Mouse (Mus musculus) forebrain, postnatal 0 days (tissue): Measurements from ENCODE around the gene Dnaja3. TPM values are rescaled to one million over a fixed set of nuclear protein-coding genes. Genes with fewer than 3 reads are reported as not detected.
"Not testable (repeated sequence)": the region's sequence is repeated elsewhere in the genome, so short reads cannot be mapped to it uniquely, and the experiment has no call there.

Experiments used
- ATAC-seq: fragments of 200-750 bp; cut with Nextera tagmentation; 2 replicates; pipeline ENCODE4 v1.8.0; 2017; ENCODE audit warnings: mild to moderate bottlenecking, moderate library complexity
- DNase-seq: peaks from one replicate; pipeline ENCODE4 v3.0.0-alpha.2; 2015
- H3K27ac ChIP-seq: fragments of 300-500 bp; sonication (generic); 2 replicates; pipeline ENCODE4 v1.5.1; 2014; ENCODE audit warnings: low read depth, mild to moderate bottlenecking, antibody characterized with exemption, low read length, moderate library complexity, mixed read lengths
- H3K27me3 ChIP-seq: fragments of 300-500 bp; sonication (generic); 2 replicates; pipeline ENCODE4 v1.6.1; 2014; ENCODE audit warnings: mild to moderate bottlenecking, low read length, mixed read lengths; ENCODE audit not compliant: insufficient read depth
- H3K36me3 ChIP-seq: fragments of 300-500 bp; sonication (generic); 2 replicates; pipeline ENCODE4 v1.6.1; 2014; ENCODE audit warnings: mild to moderate bottlenecking, moderate library complexity; ENCODE audit not compliant: insufficient read depth
- H3K4me1 ChIP-seq: fragments of 300-500 bp; sonication (generic); 2 replicates; pipeline ENCODE4 v1.6.1; 2014; ENCODE audit warnings: antibody characterized with exemption; ENCODE audit not compliant: insufficient read depth
- H3K4me2 ChIP-seq: fragments of 300-500 bp; sonication (generic); 2 replicates; pipeline ENCODE4 v1.6.1; 2014; ENCODE audit warnings: low read depth, mild to moderate bottlenecking, moderate library complexity
- H3K4me3 ChIP-seq: fragments of 300-500 bp; sonication (generic); 2 replicates; pipeline ENCODE4 v1.5.1; 2014; ENCODE audit warnings: low read depth, low read length, mixed read lengths
- H3K9ac ChIP-seq: fragments of 300-500 bp; sonication (generic); 2 replicates; pipeline ENCODE4 v1.6.1; 2014; ENCODE audit warnings: mild to moderate bottlenecking
- H3K9me3 ChIP-seq: fragments of 300-500 bp; sonication (generic); 2 replicates; pipeline ENCODE4 v1.6.1; 2016; ENCODE audit warnings: low read length
- CTCF ChIP-seq: sonication (generic); IDR thresholded peaks from 2 replicates; pipeline ENCODE4 v1.5.1; 2016; ENCODE audit warnings: antibody characterized with exemption, control low read depth, low read depth
- WGBS: fragments of 180-500 bp; shearing (Covaris S2); extraction: QIAGEN DNeasy Blood & Tissue Kit; methylation state at CpG from one replicate; pipeline ENCODE4 v1.1.7; 2014; 5-methylcytosine and 5-hydroxymethylcytosine counted together
- polyA plus RNA-seq: library from polyadenylated mRNA; unstranded; fragments of >200 nt; fragmentation: Nextera tagmentation; extraction: Ambion mirVana; gene quantifications from 2 replicates; pipeline ENCODE4 v1.2.1, GENCODE M21; 2015
- total RNA-seq: library from RNA; depleted of rRNA; stranded (reverse); fragments of >200 nt; gene quantifications from 2 replicates; pipeline ENCODE4 v1.2.3, GENCODE M21; 2014; rRNA removed

Gene Dnaja3
- total and polyA plus RNA-seq, 2 experiments from 2014 or later = 48.6 to 51.5 TPM

- no peak for ATAC-seq
- no peaks in the 10 kb centered on the region for H3K4me1 ChIP-seq
- TF ChIP-seq CTCF = no peak
These were observed 96.5 kb downstream of the Dnaja3 start for GRCm38 (mm10) chr16:4736262-4736661.

GRCm38 (mm10) chr16:4739994-4740393 lies 100.2 kb downstream of the Dnaja3 start:
- WGBS = 97% methylated on average over 2 of the region's 2 CpGs
- no peaks in the 10 kb centered on the region for H3K27me3 ChIP-seq

More at GRCm38 (mm10) chr16:4736262-4736661, 96.5 kb downstream of the Dnaja3 start:
- Histone ChIP-seq H3K27me3 (no peaks in the 10 kb centered on the region), H3K4me3 (no peak overlapping the region), H3K9ac (no peak overlapping the region), H3K9me3 (no peaks in the 10 kb centered on the region), H3K4me2 (no peak overlapping the region), H3K27ac (no peak overlapping the region), H3K36me3 (no peaks in the 10 kb centered on the region)
- no peak for DNase-seq
- WGBS = 93% methylated on average over 2 of the region's 2 CpGs

DNA sequence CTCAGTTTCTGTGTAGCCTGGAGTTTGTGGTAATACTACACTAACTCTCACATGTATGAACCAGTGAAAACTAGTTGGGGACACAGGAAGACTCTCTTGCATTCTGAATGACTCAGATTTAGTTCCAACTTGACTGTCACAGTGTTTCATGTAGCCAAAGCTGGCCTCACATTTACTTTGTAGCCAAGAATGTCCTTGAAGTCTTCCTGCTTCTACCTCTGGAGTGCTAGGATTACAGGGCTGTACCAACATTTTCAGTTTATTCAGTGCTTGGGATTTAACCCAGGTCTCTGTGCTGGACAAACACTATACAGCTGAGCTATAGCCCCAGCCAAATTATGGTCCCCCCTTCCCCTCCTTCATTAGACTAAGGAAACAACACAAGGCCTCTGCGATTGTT lies 102.4 kb downstream of the Dnaja3 start:
- no peak overlapping the region for H3K4me2 ChIP-seq
- no peaks in the 10 kb centered on the region for H3K4me1 ChIP-seq
- no peak for ATAC-seq
- H3K4me3 ChIP-seq = no peak overlapping the region
- H3K36me3 ChIP-seq = no peaks in the 10 kb centered on the region
- no peak overlapping the region for H3K9ac ChIP-seq
- H3K27me3 ChIP-seq = no peaks in the 10 kb centered on the region
- no peak for TF ChIP-seq CTCF
- WGBS = 100% methylated on average over 1 of the region's 1 CpGs
- H3K9me3 ChIP-seq = no peaks in the 10 kb centered on the region
- H3K27ac ChIP-seq = no peak overlapping the region
- DNase-seq = no peak

More at GRCm38 (mm10) chr16:4739994-4740393, 100.2 kb downstream of the Dnaja3 start:
- DNase-seq (no peak), ATAC-seq (no peak)
- Histone ChIP-seq H3K4me3 (no peak overlapping the region), H3K36me3 (no peaks in the 10 kb centered on the region), H3K4me2 (no peak overlapping the region), H3K27ac (no peak overlapping the region), H3K4me1 (no peaks in the 10 kb centered on the region), H3K9me3 (no peaks in the 10 kb centered on the region), H3K9ac (no peak overlapping the region)
- no peak for TF ChIP-seq CTCF

- ATAC-seq = no peak
- H3K4me2 ChIP-seq = no peak overlapping the region
- no peaks in the 10 kb centered on the region for H3K4me1 ChIP-seq
- DNase-seq = no peak
- H3K27ac ChIP-seq = no peak overlapping the region
- no peak overlapping the region for H3K4me3 ChIP-seq
- H3K27me3 ChIP-seq = no peaks in the 10 kb centered on the region
- 96% methylated on average over 3 of the region's 3 CpGs for WGBS
- no peaks in the 10 kb centered on the region for H3K36me3 ChIP-seq
- no peaks in the 10 kb centered on the region for H3K9me3 ChIP-seq
- no peak for TF ChIP-seq CTCF
- no peak overlapping the region for H3K9ac ChIP-seq
These were observed 112.4 kb downstream of the Dnaja3 start for GRCm38 (mm10) chr16:4752155-4752554.

DNA sequence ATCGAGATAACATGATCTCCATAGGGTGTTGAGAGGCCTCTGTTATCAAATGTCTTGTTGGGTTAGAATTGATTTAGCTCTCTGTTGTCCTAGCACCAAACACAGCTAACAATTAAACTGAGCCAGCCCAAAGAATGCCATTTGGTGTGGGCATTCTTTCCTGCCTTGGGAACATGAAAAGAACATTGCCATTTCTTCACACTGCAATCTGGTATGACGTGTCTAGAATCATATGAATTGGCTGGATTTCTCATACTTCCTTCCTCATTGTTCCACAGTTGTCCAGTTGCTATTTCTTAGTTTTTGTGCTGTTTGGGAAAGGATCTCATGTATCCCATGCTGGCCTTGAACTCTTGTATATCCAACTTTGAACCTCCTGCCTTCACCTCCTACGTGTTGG lies 114.3 kb downstream of the Dnaja3 start:
- H3K9me3 ChIP-seq = no peaks in the 10 kb centered on the region
- DNase-seq (no peak), ATAC-seq (no peak)
- no peaks in the 10 kb centered on the region for H3K4me1 ChIP-seq
- no peaks in the 10 kb centered on the region for H3K27me3 ChIP-seq
- WGBS = 89% methylated on average over 3 of the region's 3 CpGs
- no peak overlapping the region for H3K4me3 ChIP-seq
- no peak overlapping the region for H3K9ac ChIP-seq
- H3K27ac ChIP-seq = no peak overlapping the region
- no peak for TF ChIP-seq CTCF
- no peak overlapping the region for H3K4me2 ChIP-seq
- no peaks in the 10 kb centered on the region for H3K36me3 ChIP-seq

- Histone ChIP-seq H3K27ac (peak overlapping the region; percentile 75), H3K4me3 (peak overlapping the region; percentile 38), H3K9ac (peak overlapping the region; percentile 52), H3K4me2 (peak overlapping the region; percentile 42)
- H3K36me3 ChIP-seq, H3K27me3 ChIP-seq, H3K9me3 ChIP-seq, DNase-seq, H3K4me1 ChIP-seq: not testable (repeated sequence)
- peak; percentile 92 for ATAC-seq
- WGBS = 6% methylated on average over 33 of the region's 42 CpGs
- TF ChIP-seq CTCF = 0 out of 2 replicates have a peak, but pooled peaks have one; percentile 7
These were observed 117.0 kb downstream of the Dnaja3 start for GRCm38 (mm10) chr16:4756660-4757335.

Other genes with a start within 250 kb of the Dnaja3 start
- 18.0 and 19.9 TPM in 2 replicates for gene Adcy9, start 219.5 kb upstream of the Dnaja3 start, total RNA-seq
- gene Adcy9, start 219.5 kb upstream of the Dnaja3 start, polyA plus RNA-seq = 2.4 and 3.8 TPM in 2 replicates
- gene Srl, start 98.2 kb upstream of the Dnaja3 start, total RNA-seq = 55.0 and 55.9 TPM in 2 replicates
- gene Srl, start 98.2 kb upstream of the Dnaja3 start, polyA plus RNA-seq = 18.8 and 23.4 TPM in 2 replicates
- 9.1 and 10.2 TPM in 2 replicates for gene Tfap4, start 80.1 kb upstream of the Dnaja3 start, total RNA-seq
- 6.4 and 8.0 TPM in 2 replicates for gene Tfap4, start 80.1 kb upstream of the Dnaja3 start, polyA plus RNA-seq
- gene Glis2, start 45.3 kb upstream of the Dnaja3 start, total RNA-seq = 13.3 and 15.2 TPM in 2 replicates
- gene Glis2, start 45.3 kb upstream of the Dnaja3 start, polyA plus RNA-seq = 7.1 and 11.6 TPM in 2 replicates
- 52.2 and 54.5 TPM in 2 replicates for gene Pam16, start 15.0 kb upstream of the Dnaja3 start, total RNA-seq
- gene Pam16, start 15.0 kb upstream of the Dnaja3 start, polyA plus RNA-seq = 138 and 161 TPM in 2 replicates
- gene Vasn, start within 50 bp of the Dnaja3 start, total RNA-seq = 5.5 and 6.5 TPM in 2 replicates
- 3.0 and 3.6 TPM in 2 replicates for gene Vasn, start within 50 bp of the Dnaja3 start, polyA plus RNA-seq
- 24.9 and 25.2 TPM in 2 replicates for gene Coro7, start 39.8 kb downstream of the Dnaja3 start, total RNA-seq
- gene Coro7, start 39.8 kb downstream of the Dnaja3 start, polyA plus RNA-seq = 23.5 and 29.3 TPM in 2 replicates
- 45.7 and 46.1 TPM in 2 replicates for gene Nmral1, start 79.4 kb downstream of the Dnaja3 start, total RNA-seq
- 42.9 and 44.3 TPM in 2 replicates for gene Nmral1, start 79.4 kb downstream of the Dnaja3 start, polyA plus RNA-seq
- gene Hmox2, start 86.4 kb downstream of the Dnaja3 start, total RNA-seq = 54.5 and 63.7 TPM in 2 replicates
- gene Hmox2, start 86.4 kb downstream of the Dnaja3 start, polyA plus RNA-seq = 88.7 and 92.5 TPM in 2 replicates
- gene Cdip1, start 150.3 kb downstream of the Dnaja3 start, total RNA-seq = 89.5 and 99.0 TPM in 2 replicates
- gene Cdip1, start 150.3 kb downstream of the Dnaja3 start, polyA plus RNA-seq = 107 and 115 TPM in 2 replicates
- not detected in 2 replicates for gene 4930562C15Rik, start 195.4 kb downstream of the Dnaja3 start, total RNA-seq
- gene 4930562C15Rik, start 195.4 kb downstream of the Dnaja3 start, polyA plus RNA-seq = 0.17 TPM in 1 of 2 replicates, not detected in the other
- gene Ubald1, start 240.3 kb downstream of the Dnaja3 start, total RNA-seq = 27.7 and 37.7 TPM in 2 replicates
- gene Ubald1, start 240.3 kb downstream of the Dnaja3 start, polyA plus RNA-seq = 79.2 and 80.7 TPM in 2 replicates
- 123 and 167 TPM in 2 replicates for gene Mgrn1, start 246.3 kb downstream of the Dnaja3 start, total RNA-seq
- gene Mgrn1, start 246.3 kb downstream of the Dnaja3 start, polyA plus RNA-seq = 96.1 and 109 TPM in 2 replicates